Mouse (Mus musculus) fibroblast of lung, adult 2 months (primary cell): ENCODE measurements around the gene Cttnbp2.

ENCODE experiments used
- DNase-seq: peaks from one replicate; pipeline ENCODE4 v3.0.0-alpha.2; 2011; ENCODE audit warnings: low read depth

The Cttnbp2 gene

DNA sequence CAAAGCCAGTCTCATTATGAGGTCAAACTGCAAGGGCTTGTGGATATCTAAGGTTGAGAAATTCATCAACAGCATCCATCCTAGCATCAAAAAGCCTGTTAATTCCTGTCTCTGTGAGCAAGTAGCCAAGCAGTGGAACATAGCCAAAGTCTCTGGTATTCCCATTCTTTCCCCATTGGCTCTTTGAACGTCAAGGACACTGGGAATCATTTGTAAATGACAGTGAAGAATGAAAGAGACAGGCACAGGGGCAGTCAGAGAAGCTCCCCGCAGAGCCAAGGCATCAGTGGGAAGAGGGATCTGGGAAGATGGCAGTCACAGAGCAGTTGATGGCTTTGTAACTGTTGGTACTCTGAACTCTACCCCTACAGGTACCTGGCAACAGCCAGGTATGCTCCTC is 46.9 kb downstream of the Cttnbp2 start:
- DNase-seq: no peak

DNA sequence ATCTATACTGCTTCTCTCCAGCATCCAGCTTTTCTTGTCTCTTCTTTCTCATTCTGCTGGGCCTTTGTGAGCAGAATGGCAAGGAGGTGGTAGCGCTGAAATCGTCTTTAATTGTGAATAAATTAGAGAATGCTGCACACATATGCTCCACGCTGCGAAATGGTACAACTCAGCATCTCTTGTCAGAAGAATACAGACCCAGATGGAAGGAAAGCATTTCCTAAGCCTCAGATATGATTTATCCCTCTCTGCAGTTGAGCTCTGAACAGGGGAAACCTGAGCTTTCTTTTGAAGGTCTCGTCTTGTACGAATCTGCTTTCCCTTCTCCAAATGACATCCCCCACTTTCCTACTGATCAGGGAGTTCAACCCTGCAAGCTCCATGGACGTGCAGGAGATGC is 48.4 kb downstream of the Cttnbp2 start:
- DNase-seq: no peak

DNA sequence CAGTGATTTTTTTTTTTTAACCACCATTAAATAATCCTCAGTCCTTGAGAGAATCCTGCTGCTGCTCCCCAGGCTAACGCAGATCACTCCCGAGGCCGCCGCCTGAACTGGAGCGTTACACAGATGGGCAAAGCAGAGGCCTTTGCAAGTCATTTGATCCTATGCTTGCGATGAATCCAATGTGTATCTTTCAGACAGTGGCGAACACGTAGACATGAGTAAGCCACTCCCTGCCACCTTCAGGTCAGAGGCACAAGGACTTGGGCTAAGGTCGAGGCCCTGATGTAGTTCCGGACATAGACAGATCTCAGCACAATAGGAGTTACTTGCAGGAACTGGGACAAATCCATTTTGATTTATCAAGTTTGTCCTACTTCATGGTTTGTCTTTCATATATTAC is 49.0 kb downstream of the Cttnbp2 start:
- no peak for DNase-seq

DNA sequence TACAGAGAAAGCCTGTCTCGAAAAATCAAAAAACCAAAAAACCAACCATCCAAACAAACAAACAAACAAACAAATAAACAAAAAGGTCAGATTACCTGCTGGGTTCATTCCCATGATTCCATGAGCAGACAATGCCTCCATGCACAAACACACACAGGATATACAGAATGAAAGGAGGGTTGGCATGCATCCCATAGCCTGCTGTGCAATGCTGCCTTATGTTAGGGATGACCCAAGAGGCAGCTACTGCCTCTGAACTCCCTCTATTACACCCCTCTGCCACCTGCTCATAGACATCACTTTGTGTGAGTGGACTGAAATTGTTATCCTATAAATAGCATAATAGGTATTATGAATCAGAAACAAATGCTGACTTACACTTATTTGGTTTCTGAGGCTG is 55.0 kb downstream of the Cttnbp2 start:
- DNase-seq: no peak

DNA sequence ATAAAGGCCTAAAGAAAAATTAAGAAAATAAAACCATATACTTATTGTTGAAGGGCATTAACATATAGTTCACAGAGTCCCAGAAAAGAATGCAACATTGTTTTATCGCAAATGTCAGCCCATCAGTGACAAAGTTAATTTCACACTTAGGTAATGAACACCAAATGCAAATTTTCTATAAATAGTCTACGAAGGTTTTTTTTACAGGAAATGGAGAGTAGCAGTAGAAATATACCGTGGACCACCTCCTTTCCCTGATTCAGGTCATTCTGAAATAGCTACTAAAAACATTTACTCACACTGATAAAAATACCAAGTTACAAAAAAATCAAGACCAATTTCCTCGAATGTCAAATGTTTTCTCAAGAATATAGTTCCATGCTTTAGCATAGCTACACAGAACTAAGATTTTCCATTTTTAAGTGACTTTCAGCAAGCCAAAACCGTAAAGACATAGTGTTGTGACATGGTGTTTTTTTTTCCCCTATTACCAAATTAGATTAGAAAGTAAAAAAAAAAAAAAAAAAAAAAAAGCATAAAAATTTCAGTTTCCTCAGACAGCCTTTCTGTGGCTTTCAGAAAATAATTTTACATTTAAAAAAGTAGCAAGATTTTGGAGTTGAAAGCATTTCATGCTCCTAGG is 64.0 kb downstream of the Cttnbp2 start:
- DNase-seq: no peak

DNA sequence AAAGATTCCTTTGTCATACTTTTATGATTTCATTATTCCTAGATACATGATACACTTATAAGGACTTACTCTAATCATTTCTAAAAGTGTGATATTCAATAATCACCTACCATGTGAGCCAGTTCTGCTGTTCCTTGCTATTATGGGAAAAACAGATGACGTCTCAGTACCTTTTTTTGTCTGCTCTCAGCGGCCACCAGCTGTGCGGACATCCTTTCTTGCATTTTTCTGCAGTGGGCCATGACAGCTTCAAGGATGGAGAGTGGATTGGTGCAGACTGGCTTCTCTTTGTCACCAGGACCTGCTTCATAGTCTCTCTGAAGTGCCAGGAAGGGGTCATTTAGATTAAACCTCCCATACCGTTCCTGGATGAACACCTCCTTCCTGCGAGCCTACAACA is 66.6 kb downstream of the Cttnbp2 start:
- DNase-seq: no peak

DNA sequence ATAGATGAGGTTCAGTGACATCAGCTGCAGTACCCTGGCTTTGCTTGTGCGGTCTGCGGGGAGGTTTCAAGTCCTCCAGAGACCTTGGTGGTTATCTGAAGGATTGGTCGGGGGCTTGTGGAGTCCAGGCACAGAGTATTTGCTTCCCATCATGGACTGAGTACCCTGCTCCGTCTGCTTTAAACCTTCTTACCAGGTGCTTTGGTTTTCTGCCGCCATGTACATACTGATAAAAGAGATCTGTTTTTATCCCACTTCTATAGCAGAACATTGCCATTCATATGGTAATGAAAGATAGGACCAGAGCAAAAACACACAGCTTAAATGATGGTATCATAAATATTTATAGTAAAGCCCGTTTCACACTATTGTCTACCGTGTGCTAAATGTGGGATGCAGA is 67.7 kb downstream of the Cttnbp2 start:
- no peak for DNase-seq

DNA sequence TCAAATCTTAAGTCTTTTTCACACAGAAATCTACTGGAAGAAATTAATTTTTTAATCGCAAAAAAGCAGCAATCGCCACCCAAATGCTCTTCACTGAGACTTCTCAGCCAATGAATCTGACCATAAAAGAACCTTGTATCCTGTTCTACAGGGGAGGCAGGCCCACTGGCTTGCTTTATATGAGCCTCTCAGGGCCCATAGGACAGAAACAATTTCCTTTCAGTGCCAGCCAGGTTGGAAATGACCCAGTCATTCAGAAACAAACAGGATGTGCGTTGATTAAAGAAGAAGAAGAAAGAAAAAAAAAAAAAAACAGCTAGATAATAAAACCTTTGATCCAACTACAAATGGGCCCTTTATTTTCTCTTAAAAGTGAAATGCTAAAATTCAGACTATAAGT is 68.3 kb downstream of the Cttnbp2 start:
- no peak for DNase-seq

DNA sequence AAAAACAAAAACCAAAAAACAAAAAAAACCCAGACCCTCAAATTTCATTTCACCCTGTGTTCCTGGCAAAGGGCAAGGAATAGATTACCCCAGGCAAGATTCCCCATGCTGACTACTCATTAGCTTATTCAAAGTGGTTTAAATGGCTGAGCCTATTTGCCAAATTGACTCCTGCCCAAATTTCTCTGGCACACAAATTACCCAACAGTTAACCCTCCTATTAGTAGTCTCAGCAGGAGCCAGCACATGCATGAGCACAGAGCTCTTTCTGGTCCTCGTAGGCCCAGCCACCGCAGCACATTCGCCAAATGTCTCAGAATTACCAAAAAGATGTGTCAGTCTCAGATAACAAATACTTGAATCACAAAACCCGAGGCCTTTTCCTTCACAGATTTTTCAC is 68.9 kb downstream of the Cttnbp2 start:
- DNase-seq: no peak

DNA sequence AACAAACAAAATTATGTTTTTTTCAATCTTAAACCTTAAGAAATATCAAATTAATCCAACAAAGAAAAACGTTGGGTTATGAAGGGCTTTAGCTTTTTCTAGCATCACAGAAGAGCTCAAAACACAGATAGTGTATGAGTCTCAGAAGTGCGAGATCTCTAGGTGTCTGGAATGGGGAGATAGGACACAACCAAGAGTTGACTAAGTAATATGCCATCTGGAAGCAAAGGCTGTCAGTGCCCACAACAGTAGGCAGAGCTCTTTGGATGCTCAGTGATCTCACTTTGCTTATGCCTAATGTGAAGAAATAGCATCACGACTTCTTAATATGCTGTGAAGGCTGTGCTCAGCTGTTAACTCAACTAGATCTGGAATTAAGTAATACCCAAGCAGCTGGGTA is 72.3 kb downstream of the Cttnbp2 start:
- no peak for DNase-seq

DNA sequence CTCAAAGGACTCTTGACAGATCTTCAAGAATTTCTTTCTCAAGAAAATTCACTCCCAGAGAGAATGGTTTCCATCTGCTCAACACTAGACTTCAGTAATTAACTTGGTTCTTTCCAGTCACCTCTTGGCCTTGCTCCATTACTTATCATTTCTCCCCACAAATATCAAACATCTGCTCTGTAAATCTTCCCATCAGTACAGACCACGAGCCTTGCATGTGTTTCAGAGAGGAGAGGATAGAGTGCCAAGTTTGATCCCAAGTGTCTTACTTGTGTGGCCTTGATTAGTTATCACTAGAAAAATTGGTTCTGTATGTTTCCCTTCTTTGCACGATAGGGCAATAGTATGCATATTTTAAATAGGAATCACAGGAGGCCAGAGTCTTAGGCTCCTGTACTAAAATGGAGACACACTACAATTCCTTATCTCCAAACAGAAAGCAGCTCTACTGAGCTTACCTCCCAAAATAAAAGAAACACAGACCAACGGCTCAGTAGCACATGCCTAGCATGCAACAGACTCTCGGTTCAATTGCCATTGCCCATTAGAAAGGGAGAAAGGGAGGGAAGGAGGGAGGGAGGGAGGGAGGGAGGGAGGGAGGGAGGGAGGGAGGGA is 73.6 kb downstream of the Cttnbp2 start:
- no peak for DNase-seq

DNA sequence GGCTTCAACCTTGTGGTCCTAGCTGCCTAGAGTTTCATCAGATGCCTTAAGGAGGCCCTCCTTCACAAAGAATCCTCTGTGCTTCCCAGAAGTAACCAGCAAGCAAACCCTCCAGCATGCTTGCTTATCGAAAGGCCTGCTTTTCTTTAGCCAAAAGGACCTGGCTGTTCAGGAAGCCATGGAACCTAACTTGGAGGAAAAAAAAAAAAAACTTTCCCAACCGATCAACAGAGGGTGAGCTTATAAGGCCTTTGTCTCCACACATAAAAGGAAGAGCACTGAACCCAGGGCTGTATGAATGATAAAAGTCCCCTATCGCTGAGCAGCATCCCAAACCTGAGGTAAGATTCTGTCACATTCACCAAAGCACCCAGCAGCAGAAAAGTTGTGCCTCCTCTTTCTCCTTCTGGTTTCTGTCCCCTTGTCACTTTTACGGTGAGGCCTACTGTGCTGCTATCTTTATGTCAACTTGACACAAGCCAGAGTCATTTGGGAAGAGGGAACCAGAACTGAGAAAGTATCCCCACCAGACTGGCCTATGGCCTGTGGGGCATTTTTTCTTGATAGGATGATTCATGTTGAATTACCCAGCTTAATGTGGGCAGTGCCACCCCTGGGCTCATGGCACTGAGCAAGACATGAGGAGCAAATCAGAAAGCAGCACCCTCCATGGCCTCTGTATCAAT is 78.4 kb downstream of the Cttnbp2 start:
- no peak for DNase-seq

DNA sequence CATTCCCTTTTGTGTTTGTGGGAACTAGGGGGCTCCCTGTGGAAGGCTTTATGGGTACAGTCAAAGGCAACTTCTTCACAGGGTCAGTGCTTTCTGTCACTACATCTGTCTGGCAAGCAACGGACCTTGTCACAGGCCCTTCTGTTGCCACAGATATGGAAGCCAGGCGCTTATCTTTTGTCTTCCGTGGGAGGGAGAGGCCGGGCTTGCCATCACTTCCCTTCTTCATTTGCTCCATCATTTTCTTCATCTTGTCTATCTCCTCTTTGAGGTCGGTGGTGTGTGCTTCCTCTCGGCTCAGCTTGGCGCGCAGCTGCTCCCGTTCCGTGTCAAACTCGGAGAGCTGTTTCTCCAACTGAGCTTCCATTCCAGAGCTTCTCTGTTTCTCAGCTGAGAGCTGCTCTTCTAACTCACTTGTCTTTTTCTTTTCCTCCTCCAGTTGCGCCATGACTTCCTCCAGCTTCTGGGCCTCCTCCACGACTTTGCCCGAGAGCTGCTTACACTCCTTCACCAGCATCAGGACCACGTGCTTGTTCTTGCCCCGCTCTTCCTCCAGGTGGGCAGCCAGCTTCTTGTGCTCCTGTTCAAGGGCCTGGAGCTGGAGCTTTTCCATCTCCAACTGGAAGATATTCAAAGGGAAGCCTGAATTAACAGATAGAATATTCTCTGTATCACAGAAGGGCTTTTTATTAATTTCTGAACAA is 79.7 kb downstream of the Cttnbp2 start:
- no peak for DNase-seq

DNA sequence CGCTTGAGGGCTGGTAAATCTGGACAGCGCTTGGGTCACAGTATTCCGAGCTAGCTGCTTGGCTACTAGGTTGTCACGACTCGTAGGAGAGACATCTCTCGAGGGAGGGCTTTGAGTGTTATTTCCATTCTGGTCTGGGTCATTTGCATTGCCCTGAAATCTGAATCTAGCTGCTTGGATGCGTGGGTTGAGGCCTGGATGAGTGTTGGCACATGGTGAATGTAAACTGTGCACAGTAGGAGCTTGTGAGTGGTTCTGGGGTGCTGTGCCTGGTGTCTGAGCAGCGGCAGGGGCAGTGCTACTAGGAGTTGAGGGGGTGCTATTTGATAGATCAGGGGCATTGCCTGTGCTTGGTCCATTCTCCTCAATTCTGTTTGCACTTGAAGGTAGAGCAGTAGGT is 80.3 kb downstream of the Cttnbp2 start:
- no peak for DNase-seq

DNA sequence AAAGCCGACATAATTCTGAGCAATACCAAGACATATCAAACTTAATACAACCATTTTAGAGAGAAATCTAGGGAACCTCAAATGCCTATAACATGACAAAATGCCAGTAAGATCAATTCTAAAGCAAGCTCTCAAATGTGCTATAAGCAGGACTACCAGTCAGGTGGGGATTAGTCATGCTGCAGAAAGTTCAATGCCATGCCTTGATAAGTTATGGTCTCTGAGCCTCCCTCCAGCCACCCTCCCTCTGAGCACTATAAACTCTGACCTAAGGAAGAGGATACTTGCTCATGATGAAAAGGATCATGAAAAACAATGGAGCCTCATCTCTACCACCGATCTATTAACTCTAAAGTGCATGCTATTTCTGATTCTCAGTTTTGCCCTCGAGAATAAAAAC is 82.3 kb downstream of the Cttnbp2 start:
- no peak for DNase-seq

DNA sequence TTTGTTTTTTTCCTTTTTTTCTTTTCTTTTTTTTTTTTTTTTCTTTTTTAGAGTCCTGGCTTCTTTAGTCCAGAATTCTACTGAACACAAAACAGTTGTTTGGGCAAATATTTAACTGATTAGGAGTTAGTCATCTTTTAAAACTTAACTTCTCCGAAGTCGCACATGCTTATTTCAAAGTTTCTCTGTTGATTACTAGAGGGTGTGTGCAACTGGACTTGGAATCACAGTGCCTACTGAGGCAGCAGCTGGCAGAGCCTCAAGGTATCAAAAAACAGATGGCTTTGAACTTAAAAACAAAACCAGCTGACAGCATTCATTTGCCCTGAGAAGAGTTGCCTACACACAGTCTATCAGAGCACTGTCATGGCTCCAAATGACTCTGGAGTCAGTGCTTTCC is 82.8 kb downstream of the Cttnbp2 start:
- DNase-seq: no peak

DNA sequence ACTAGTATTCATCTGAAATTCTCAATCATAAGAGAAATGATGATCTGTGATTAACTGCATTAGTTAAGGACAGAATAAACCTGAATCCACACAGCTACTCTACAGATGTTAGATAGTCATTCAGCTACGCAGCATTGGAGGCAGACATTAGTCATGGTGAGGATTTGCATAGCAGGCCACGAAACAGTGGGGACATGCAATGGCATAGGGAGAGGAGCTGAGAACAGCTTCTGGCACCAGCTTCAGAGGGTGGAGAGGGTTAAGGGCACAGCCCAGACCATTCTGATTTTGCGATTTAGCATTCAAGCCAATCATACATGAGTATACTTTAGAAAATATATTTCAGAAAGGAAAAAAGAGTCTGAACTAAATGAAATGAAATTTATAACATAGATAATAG is 84.6 kb downstream of the Cttnbp2 start:
- DNase-seq: no peak

DNA sequence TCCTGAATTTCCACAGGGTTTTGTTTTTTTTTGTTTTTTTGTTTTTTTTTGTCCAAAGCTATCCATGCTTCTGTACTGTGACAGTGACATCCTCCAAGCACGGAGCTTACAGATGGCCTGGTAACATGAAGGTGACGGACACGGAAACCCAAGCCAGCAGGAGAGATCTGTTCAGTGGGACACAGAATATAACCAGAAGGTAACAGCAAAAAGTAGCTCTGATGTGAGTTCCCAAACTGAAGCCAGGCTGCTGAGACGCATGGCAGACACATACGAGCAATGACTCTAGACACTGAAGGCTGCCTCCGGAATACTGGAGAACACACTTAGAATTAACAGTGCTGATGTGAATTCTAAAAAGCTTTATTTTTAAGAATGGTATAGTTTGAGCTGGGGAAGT is 89.8 kb downstream of the Cttnbp2 start:
- no peak for DNase-seq

DNA sequence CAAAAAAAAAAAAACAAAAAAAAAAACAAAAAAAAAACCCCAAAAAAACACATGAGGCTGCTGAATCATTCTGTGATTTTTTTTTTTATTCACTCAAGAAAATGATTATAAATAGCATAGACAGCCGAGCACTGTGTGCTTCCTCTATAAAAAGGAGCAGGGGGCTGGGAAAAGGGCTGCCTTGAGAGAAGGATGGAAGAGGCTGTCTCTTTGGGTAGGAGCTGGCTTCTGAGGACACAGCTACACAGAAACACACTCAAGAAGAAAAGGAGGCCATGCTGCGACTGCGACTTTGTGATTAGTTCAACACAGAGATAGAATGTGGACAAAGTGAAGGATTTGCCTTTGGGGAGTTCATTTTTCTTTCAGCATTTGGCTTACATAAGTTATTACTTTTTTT is 90.3 kb downstream of the Cttnbp2 start:
- no peak for DNase-seq

DNA sequence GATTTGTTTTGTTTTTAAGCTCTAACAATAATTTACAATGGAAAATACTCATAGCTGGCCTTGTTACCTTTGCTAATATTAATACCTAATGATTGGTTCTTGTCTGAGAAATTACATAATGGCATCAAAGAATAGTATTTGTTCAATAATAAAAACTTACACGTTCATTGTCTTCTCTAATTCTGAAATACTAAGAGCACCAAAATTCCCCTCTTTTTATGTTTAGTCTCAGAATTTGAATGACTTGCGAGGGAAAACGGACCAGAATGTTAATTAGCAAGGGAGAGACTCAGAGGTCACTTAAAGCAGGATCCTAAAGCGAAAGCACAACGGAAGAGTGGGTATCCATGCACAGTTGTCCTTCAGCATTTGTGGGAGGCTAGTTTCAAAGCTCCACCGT is 91.5 kb downstream of the Cttnbp2 start:
- DNase-seq: no peak

DNA sequence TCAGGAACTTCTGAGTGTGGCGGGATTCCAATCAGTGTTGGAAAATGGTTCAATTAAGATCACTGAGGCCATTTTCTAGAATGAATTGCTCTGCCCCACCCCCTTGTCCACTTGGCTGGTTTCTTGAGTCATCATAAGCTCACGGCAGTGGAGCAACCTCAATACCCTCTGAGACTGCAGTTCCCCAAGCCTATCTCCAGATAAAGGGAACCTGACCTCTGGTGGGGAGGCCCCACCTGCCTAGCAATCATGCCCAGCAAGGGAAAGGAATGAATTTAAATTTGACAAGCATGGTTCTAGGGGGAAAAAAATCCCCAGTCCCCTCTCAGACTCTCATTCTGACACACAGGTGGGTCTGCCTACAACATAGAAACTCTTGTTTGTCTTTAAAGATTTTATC is 93.1 kb downstream of the Cttnbp2 start:
- DNase-seq: no peak

DNA sequence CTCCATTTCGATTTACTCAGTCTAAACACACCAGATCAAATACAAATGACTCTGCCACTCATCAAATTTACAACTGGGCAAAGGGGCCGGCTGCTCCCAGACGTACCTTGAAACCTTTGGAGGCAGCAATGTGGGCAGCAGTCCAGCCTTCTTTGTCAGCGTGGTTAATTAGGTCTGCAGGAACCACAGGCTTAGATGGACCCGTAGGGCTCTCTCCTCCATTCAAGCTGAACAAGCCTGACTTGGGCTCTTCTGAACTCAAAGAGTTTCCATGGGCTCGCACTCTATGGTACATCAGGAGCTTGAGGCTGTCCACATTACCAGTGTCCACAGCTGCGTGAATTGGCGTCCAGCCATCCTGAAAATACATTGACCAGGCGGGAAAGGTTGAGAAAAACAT is 94.0 kb downstream of the Cttnbp2 start:
- no peak for DNase-seq

DNA sequence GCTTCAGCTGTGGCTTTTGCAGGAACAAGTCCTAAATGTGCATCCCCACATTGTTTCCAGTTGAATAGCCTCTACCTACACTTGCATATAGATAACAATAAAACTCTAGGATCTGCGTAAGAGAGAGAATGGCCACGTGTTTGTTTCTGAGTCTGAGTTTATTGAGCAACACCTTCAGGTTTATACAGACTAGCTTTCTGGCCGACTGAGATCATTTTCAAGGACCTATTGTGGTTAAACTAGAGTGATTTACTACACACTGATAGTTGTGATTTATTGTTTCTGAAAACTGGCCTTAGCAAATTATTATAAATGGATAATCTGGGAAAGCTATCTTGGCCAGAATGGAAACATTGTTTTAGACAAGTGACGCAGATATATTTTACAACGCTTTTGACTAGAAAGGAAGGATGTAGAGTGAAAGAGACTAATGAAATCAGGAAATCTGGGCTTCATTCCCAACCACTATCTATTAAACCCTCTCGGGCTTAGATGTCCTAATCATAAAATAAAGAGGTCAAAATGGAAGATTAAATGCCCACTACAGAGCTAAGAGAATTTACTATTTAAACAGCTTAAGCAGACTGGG is 96.7 kb downstream of the Cttnbp2 start:
- no peak for DNase-seq
